Mouse (Mus musculus): ENCODE measurements at regions not wholly inside any gene's neighbourhood (a gene's known extent, or its start where the extent isn't known, plus 50 kb on each side); places are given as distances from the start of the nearest gene placed in this dataset.

DNA sequence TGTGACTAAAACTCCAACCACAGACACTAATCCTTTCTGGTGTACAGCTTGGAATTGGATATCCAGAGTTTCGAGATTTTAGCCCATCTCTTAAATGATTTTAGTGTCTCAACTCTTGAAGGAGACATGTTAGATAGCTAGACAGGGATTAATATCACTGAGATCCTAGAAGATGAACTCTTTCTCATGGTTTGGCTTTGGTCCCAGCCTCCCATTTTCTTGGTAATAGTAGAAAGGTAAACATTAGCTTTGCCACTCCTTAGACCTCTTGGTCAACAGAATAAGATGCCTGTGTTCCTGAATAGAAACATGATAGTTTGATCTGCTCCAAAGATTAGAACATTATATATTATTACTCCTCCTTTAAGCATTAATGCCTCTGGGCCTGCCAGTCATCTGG, 60.8 kb upstream of the Dpt start:
- no peak for TF ChIP-seq CTCF (IDR thresholded peaks at IDR 0.05; ENCODE audit: borderline replicate concordance, insufficient read depth, low read depth, low read length)
- TF ChIP-seq POLR2A (IDR thresholded peaks at IDR 0.05; ENCODE audit: borderline replicate concordance, insufficient read depth, low read length) = no peak
